Mouse (Mus musculus): ENCODE results near the gene Krt72. TPM values are rescaled to one million over a fixed set of nuclear protein-coding genes. Genes with fewer than 3 reads are reported as not detected.

Krt72 gene
- polyA plus RNA-seq, 1 experiment from 2014 or later, result not detected

Other genes starting within 250 kb of the Krt72 start
- not detected in 2 replicates for gene Krt82, start 235.8 kb downstream of the Krt72 start, polyA plus RNA-seq (2014; fragmentation: Nextera tagmentation; extraction: Ambion mirVana)
- gene Krt90, start 223.5 kb downstream of the Krt72 start, polyA plus RNA-seq (2014; fragmentation: Nextera tagmentation; extraction: Ambion mirVana), result 0.16 TPM in 1 of 2 replicates, not detected in the other
- gene Krt75, start 212.6 kb downstream of the Krt72 start, polyA plus RNA-seq (2014; fragmentation: Nextera tagmentation; extraction: Ambion mirVana), result not detected in 2 replicates
- not detected in 2 replicates for gene Gm5414, start 158.3 kb downstream of the Krt72 start, polyA plus RNA-seq (2014; fragmentation: Nextera tagmentation; extraction: Ambion mirVana)
- not detected in 2 replicates for gene Gm5478, start 139.1 kb downstream of the Krt72 start, polyA plus RNA-seq (2014; fragmentation: Nextera tagmentation; extraction: Ambion mirVana)
- gene Krt6b, start 106.2 kb downstream of the Krt72 start, polyA plus RNA-seq (2014; fragmentation: Nextera tagmentation; extraction: Ambion mirVana), result not detected in 2 replicates
- not detected in 2 replicates for gene Krt6a, start 92.2 kb downstream of the Krt72 start, polyA plus RNA-seq (2014; fragmentation: Nextera tagmentation; extraction: Ambion mirVana)
- 0.13 and 0.23 TPM in 2 replicates for gene Krt5, start 73.6 kb downstream of the Krt72 start, polyA plus RNA-seq (2014; fragmentation: Nextera tagmentation; extraction: Ambion mirVana)
- not detected in 2 replicates for gene Krt71, start 43.4 kb downstream of the Krt72 start, polyA plus RNA-seq (2014; fragmentation: Nextera tagmentation; extraction: Ambion mirVana)
- gene Krt73, start 15.9 kb upstream of the Krt72 start, polyA plus RNA-seq (2014; fragmentation: Nextera tagmentation; extraction: Ambion mirVana), result not detected in 2 replicates
- not detected in 2 replicates for gene Krt2, start 31.7 kb upstream of the Krt72 start, polyA plus RNA-seq (2014; fragmentation: Nextera tagmentation; extraction: Ambion mirVana)
- 0.31 and 0.87 TPM in 2 replicates for gene Krt1, start 64.3 kb upstream of the Krt72 start, polyA plus RNA-seq (2014; fragmentation: Nextera tagmentation; extraction: Ambion mirVana)
- gene Krt77, start 83.2 kb upstream of the Krt72 start, polyA plus RNA-seq (2014; fragmentation: Nextera tagmentation; extraction: Ambion mirVana), result not detected in 2 replicates
- not detected in 2 replicates for gene Krt76, start 106.5 kb upstream of the Krt72 start, polyA plus RNA-seq (2014; fragmentation: Nextera tagmentation; extraction: Ambion mirVana)
- 0.07 TPM in 1 of 2 replicates, not detected in the other for gene Krt4, start 138.3 kb upstream of the Krt72 start, polyA plus RNA-seq (2014; fragmentation: Nextera tagmentation; extraction: Ambion mirVana)
- gene Krt79, start 153.9 kb upstream of the Krt72 start, polyA plus RNA-seq (2014; fragmentation: Nextera tagmentation; extraction: Ambion mirVana), result 1.2 and 1.7 TPM in 2 replicates
- not detected in 2 replicates for gene Krt78, start 167.8 kb upstream of the Krt72 start, polyA plus RNA-seq (2014; fragmentation: Nextera tagmentation; extraction: Ambion mirVana)
- 30.4 and 36.8 TPM in 2 replicates for gene Krt8, start 218.0 kb upstream of the Krt72 start, polyA plus RNA-seq (2014; fragmentation: Nextera tagmentation; extraction: Ambion mirVana)
- gene Krt18, start 241.7 kb upstream of the Krt72 start, polyA plus RNA-seq (2014; fragmentation: Nextera tagmentation; extraction: Ambion mirVana), result 39.3 and 41.9 TPM in 2 replicates